Mouse (Mus musculus) cerebellum, adult 18-20 months (tissue): ENCODE results near the gene Sncg.

Experiments
- DNase-seq, 2 experiments: peaks; one replicate each; pipeline ENCODE4 v3.0.0; 2021

The Sncg gene

GRCm38 (mm10) chr14:34339446-34339845 lies 35.1 kb downstream of the Sncg start:
- DNase-seq, result no peak

GRCm38 (mm10) chr14:34332476-34332875 lies 42.1 kb downstream of the Sncg start:
- DNase-seq, result peak in 1 of 2 experiments; percentile 26

- DNase-seq, result no peak
Measured at GRCm38 (mm10) chr14:34331886-34332285, 42.7 kb downstream of the Sncg start.

- no peak for DNase-seq
Measured at GRCm38 (mm10) chr14:34330657-34331158, 43.9 kb downstream of the Sncg start.

- DNase-seq, result no peak
Measured at GRCm38 (mm10) chr14:34327618-34328017, 47.0 kb downstream of the Sncg start.

- no peak for DNase-seq
Measured at GRCm38 (mm10) chr14:34326606-34327005, 48.0 kb downstream of the Sncg start.

GRCm38 (mm10) chr14:34323576-34324085 lies 51.0 kb downstream of the Sncg start:
- no peak for DNase-seq
